Mouse (Mus musculus): ENCODE measurements around the gene Wdr24. TPM values are rescaled to one million over a fixed set of nuclear protein-coding genes. Genes with fewer than 3 reads are reported as not detected.

Gene Wdr24
- polyA plus RNA-seq, 1 experiment: 18.0 TPM

GRCm38 (mm10) chr17:25872676-25873075 is 49.2 kb downstream of the Wdr24 start:
- H3K79me2 ChIP-seq (ENCODE audit: control insufficient read depth, insufficient read depth): peaks cover 4% of the 10 kb centered on the region
- TF ChIP-seq TCF3 (IDR thresholded peaks at IDR 0.05; ENCODE audit: insufficient read length, low read depth) (no peak), USF1 (IDR thresholded peaks at IDR 0.05; ENCODE audit: low read depth) (no peak), E2F4 (IDR thresholded peaks at IDR 0.05; ENCODE audit: insufficient read depth) (no peak), MYOG (IDR thresholded peaks at IDR 0.05; ENCODE audit: control insufficient read depth in 1 of 3, insufficient read depth in 1 of 3, insufficient read length in 2 of 3, low read depth in 2 of 3) (no peak), CEBPB (IDR thresholded peaks at IDR 0.05; ENCODE audit: insufficient read depth, poor library complexity, severe bottlenecking) (no peak), SRF (IDR thresholded peaks at IDR 0.05; ENCODE audit: control insufficient read depth, insufficient read length, low read depth) (no peak), REST (IDR thresholded peaks at IDR 0.05; ENCODE audit: insufficient read depth, insufficient read length) (no peak), POLR2A (IDR thresholded peaks at IDR 0.05; ENCODE audit: insufficient read length, low read depth) (no peak), TCF12 (IDR thresholded peaks at IDR 0.05; ENCODE audit: insufficient read depth, poor library complexity, severe bottlenecking) (no peak), POLR2AphosphoS2 (IDR thresholded peaks at IDR 0.05; ENCODE audit: insufficient read length, low read depth) (no peak), MAX (IDR thresholded peaks at IDR 0.05; ENCODE audit: low read depth) (no peak), MYOD1 (IDR thresholded peaks at IDR 0.05; ENCODE audit: control insufficient read depth in 1 of 3, insufficient read length in 2 of 3, low read depth in 2 of 3) (no peak)
- H3K27me3 ChIP-seq (ENCODE audit: control insufficient read depth, insufficient read depth, insufficient read length): no peaks in the 10 kb centered on the region
- H3K4me3 ChIP-seq: no peak overlapping the region
- no peaks in the 10 kb centered on the region for H3K36me3 ChIP-seq (ENCODE audit: control insufficient read depth, insufficient read depth)
- no peak overlapping the region for H3ac ChIP-seq (ENCODE audit: control insufficient read depth, insufficient read length)
- no peak overlapping the region for H3K4me2 ChIP-seq (ENCODE audit: low read depth)

DNA sequence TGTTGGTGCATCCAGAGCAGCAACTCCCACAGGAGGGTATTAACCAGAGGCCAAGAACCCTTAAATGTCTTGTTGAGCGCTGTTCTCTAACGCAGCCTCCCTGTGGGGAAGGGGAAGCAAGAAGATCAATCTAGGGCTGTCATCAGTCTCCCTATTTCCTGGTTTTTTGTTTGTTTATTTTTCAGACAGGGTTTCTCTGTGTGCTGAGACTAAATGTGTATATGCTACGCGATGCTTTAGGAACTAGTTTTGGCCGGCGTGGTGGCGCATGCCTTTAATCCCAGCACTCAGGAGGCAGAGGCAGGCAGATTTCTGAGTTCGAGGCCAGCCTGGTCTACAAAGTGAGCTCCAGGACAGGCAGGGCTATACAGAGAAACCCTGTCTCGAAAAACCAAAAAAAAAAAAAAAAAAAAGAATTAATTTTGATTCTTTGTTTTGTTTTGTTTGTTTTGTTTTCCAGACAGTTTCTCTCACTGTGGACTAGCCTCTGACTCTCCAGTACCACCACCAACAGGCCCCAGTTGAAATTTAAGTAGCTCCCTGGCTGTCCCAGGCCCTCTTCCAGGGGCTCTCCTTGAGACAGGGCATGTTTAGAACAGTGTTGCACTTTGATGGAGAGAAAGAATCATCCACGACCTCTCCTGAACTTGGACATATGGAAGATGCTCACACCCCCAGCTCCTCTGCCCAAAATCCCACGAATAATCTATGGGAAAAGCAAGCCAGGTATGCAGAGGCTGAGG is 50.1 kb downstream of the Wdr24 start:
- Histone ChIP-seq H3ac (ENCODE audit: control insufficient read depth, insufficient read length) (no peak overlapping the region), H3K4me3 (peak overlapping the region; percentile 75), H3K79me2 (ENCODE audit: control insufficient read depth, insufficient read depth) (peaks cover 4% of the 10 kb centered on the region), H3K27me3 (ENCODE audit: control insufficient read depth, insufficient read depth, insufficient read length) (no peaks in the 10 kb centered on the region), H3K4me2 (ENCODE audit: low read depth) (peak overlapping the region; percentile 96), H3K36me3 (ENCODE audit: control insufficient read depth, insufficient read depth) (no peaks in the 10 kb centered on the region)
- TF ChIP-seq MAX (IDR thresholded peaks at IDR 0.05; ENCODE audit: low read depth) (no peak), TCF12 (IDR thresholded peaks at IDR 0.05; ENCODE audit: insufficient read depth, poor library complexity, severe bottlenecking) (no peak), TCF3 (IDR thresholded peaks at IDR 0.05; ENCODE audit: insufficient read length, low read depth) (no peak), MYOG (IDR thresholded peaks at IDR 0.05; ENCODE audit: control insufficient read depth in 1 of 3, insufficient read depth in 1 of 3, insufficient read length in 2 of 3, low read depth in 2 of 3) (no peak), E2F4 (IDR thresholded peaks at IDR 0.05; ENCODE audit: insufficient read depth) (no peak), USF1 (IDR thresholded peaks at IDR 0.05; ENCODE audit: low read depth) (no peak), SRF (IDR thresholded peaks at IDR 0.05; ENCODE audit: control insufficient read depth, insufficient read length, low read depth) (no peak), POLR2A (IDR thresholded peaks at IDR 0.05; ENCODE audit: insufficient read length, low read depth) (no peak), MYOD1 (IDR thresholded peaks at IDR 0.05; ENCODE audit: control insufficient read depth in 1 of 3, insufficient read length in 2 of 3, low read depth in 2 of 3) (no peak), POLR2AphosphoS2 (IDR thresholded peaks at IDR 0.05; ENCODE audit: insufficient read length, low read depth) (no peak), CEBPB (IDR thresholded peaks at IDR 0.05; ENCODE audit: insufficient read depth, poor library complexity, severe bottlenecking) (no peak), REST (IDR thresholded peaks at IDR 0.05; ENCODE audit: insufficient read depth, insufficient read length) (no peak)

DNA sequence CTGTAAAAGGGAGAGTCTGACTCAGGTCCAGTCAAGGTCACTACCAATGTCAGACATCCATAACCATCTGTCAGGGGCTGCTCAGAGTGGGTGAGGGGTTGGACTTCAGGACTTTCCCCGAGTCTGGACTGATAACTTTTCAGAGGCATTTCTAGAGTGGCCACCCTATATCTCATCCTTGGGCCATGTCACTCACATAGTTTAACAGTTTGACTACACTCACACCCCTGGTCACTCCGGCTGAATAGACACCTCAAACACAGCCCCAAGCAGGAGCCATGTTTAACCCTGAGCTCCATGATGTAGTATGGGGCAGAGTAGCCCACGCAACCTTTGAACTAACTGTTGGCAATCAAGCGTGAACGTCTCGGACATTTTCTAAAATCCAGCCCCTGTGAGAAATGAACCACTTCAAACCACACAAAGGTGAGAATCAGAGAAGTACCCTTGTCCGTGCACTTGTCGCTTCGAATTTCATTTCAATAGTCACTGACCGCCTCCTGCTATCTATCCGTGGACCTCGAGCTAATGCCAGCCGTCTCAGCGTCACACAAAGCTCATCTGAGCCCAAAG is 50.8 kb downstream of the Wdr24 start:
- TF ChIP-seq E2F4 (IDR thresholded peaks at IDR 0.05; ENCODE audit: insufficient read depth) (no peak), POLR2AphosphoS2 (IDR thresholded peaks at IDR 0.05; ENCODE audit: insufficient read length, low read depth) (no peak), REST (IDR thresholded peaks at IDR 0.05; ENCODE audit: insufficient read depth, insufficient read length) (no peak), MAX (IDR thresholded peaks at IDR 0.05; ENCODE audit: low read depth) (no peak), MYOG (IDR thresholded peaks at IDR 0.05; ENCODE audit: control insufficient read depth in 1 of 3, insufficient read depth in 1 of 3, insufficient read length in 2 of 3, low read depth in 2 of 3) (no peak), TCF12 (IDR thresholded peaks at IDR 0.05; ENCODE audit: insufficient read depth, poor library complexity, severe bottlenecking) (no peak), USF1 (IDR thresholded peaks at IDR 0.05; ENCODE audit: low read depth) (no peak), MYOD1 (IDR thresholded peaks at IDR 0.05; ENCODE audit: control insufficient read depth in 1 of 3, insufficient read length in 2 of 3, low read depth in 2 of 3) (no peak), TCF3 (IDR thresholded peaks at IDR 0.05; ENCODE audit: insufficient read length, low read depth) (no peak), POLR2A (IDR thresholded peaks at IDR 0.05; ENCODE audit: insufficient read length, low read depth) (no peak), CEBPB (IDR thresholded peaks at IDR 0.05; ENCODE audit: insufficient read depth, poor library complexity, severe bottlenecking) (no peak), SRF (IDR thresholded peaks at IDR 0.05; ENCODE audit: control insufficient read depth, insufficient read length, low read depth) (no peak)
- Histone ChIP-seq H3K4me3 (peak overlapping the region; percentile 75), H3ac (ENCODE audit: control insufficient read depth, insufficient read length) (peak overlapping the region; percentile 60), H3K4me2 (ENCODE audit: low read depth) (peak overlapping the region; percentile 96), H3K79me2 (ENCODE audit: control insufficient read depth, insufficient read depth) (peaks cover 4% of the 10 kb centered on the region), H3K36me3 (ENCODE audit: control insufficient read depth, insufficient read depth) (no peaks in the 10 kb centered on the region), H3K27me3 (ENCODE audit: control insufficient read depth, insufficient read depth, insufficient read length) (no peaks in the 10 kb centered on the region)

GRCm38 (mm10) chr17:25874721-25875170 is 51.3 kb downstream of the Wdr24 start, which contains the start of gene Mettl26:
Gene Mettl26, plus strand, starts transcription at chr17:25875074.
- Histone ChIP-seq H3K27me3 (ENCODE audit: control insufficient read depth, insufficient read depth, insufficient read length) (no peaks in the 10 kb centered on the region), H3K79me2 (ENCODE audit: control insufficient read depth, insufficient read depth) (peaks cover 4% of the 10 kb centered on the region), H3ac (ENCODE audit: control insufficient read depth, insufficient read length) (peak within 1 kb of the TSS; percentile 60), H3K36me3 (ENCODE audit: control insufficient read depth, insufficient read depth) (no peaks in the 10 kb centered on the region), H3K4me3 (peak within 1 kb of the TSS; percentile 75), H3K4me2 (ENCODE audit: low read depth) (peak within 1 kb of the TSS; percentile 96)
- no peak for TF ChIP-seq TCF3 (IDR thresholded peaks at IDR 0.05; ENCODE audit: insufficient read length, low read depth)
- TF ChIP-seq POLR2AphosphoS2 (IDR thresholded peaks at IDR 0.05; ENCODE audit: insufficient read length, low read depth): peak; percentile 55
